Mouse (Mus musculus): ENCODE data around the gene Cnn2. TPM values are rescaled to one million over a fixed set of nuclear protein-coding genes. Genes with fewer than 3 reads are reported as not detected.
A peak's percentile ranks its signal among the peaks of the same experiment; 100 is the strongest.

The Cnn2 gene
- 642 and 721 TPM in 2 replicates for polyA plus RNA-seq (2011; ENCODE audit: insufficient read length, low read depth, missing spikeins)

- H3K4me1 ChIP-seq (ENCODE audit: control insufficient read depth, insufficient read depth, low read length) = 0 out of 2 replicates have a peak, but pooled peaks cover 2% of the 10 kb centered on the region
- peak within 1 kb of the TSS; percentile 71 for H3K4me3 ChIP-seq (ENCODE audit: insufficient read depth, low read length)
- peak within 1 kb of the TSS; percentile 99 for H3K27ac ChIP-seq (ENCODE audit: insufficient read depth, low read length)
- no peak for TF ChIP-seq CTCF (IDR thresholded peaks at IDR 0.05; ENCODE audit: borderline replicate concordance, insufficient read depth, low read length)
- TF ChIP-seq POLR2A (IDR thresholded peaks at IDR 0.05; ENCODE audit: low read depth, low read length) = peak; percentile 75
Observed at GRCm38 (mm10) chr10:79988506-79989271, at the start of gene Cnn2. Gene Cnn2, plus strand, starts transcription at chr10:79988584.

GRCm38 (mm10) chr10:79940749-79941148 lies 47.6 kb upstream of the Cnn2 start:
- TF ChIP-seq CTCF (IDR thresholded peaks at IDR 0.05; ENCODE audit: borderline replicate concordance, insufficient read depth, low read length) (no peak), POLR2A (IDR thresholded peaks at IDR 0.05; ENCODE audit: low read depth, low read length) (no peak)
- no peak overlapping the region for H3K4me3 ChIP-seq (ENCODE audit: insufficient read depth, low read length)
- H3K27ac ChIP-seq (ENCODE audit: insufficient read depth, low read length) = no peak overlapping the region
- peaks cover 8% of the 10 kb centered on the region; the same call in 1 of the 2 replicates for H3K4me1 ChIP-seq (ENCODE audit: control insufficient read depth, insufficient read depth, low read length)

DNA sequence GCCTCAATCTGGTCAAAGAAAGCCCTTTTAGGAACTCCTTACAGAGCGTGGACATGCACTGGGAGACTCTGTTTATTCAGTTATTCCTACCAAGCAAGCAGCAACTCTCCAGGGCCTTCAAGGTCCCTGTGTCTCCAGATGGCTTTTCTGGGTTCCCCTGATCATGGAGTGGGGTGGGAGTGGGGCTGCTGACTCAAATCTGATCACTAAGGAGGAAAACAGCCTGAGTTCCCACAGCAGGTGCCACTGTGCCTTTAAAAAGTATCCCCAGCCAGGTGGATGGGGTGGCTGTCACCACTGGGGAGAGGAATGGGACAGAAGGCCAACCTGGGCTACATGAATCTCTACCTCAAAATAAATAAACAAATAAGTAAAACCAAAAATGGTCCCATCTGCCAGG lies 45.4 kb upstream of the Cnn2 start:
- Histone ChIP-seq H3K4me3 (ENCODE audit: insufficient read depth, low read length) (no peak overlapping the region), H3K4me1 (ENCODE audit: control insufficient read depth, insufficient read depth, low read length) (peaks cover 5% of the 10 kb centered on the region; the same call in 1 of the 2 replicates)
- no peak for TF ChIP-seq CTCF (IDR thresholded peaks at IDR 0.05; ENCODE audit: borderline replicate concordance, insufficient read depth, low read length)
- TF ChIP-seq POLR2A (IDR thresholded peaks at IDR 0.05; ENCODE audit: low read depth, low read length) = no peak

DNA sequence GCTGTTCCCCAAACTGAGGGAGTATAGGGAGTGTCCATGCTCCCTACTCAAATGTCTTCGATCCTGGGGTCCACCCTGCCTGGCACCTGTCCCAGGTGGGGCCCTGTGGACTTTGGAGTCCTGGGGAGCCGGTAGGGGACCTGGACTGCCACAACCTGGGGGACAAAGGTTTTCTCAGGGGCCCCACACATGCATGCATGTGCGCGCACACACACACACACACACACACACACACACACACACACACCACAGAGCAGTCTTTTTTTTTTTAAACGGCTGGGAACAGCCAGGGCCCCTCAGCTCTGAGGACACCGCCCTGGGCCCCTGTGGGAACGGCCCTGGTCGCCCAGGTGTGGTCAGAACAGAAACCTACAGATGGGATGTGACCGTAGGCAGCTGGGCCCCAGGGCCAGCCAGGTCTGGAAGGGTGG lies 44.9 kb upstream of the Cnn2 start:
- no peak overlapping the region for H3K27ac ChIP-seq (ENCODE audit: insufficient read depth, low read length)
- TF ChIP-seq POLR2A (IDR thresholded peaks at IDR 0.05; ENCODE audit: low read depth, low read length) (no peak), CTCF (IDR thresholded peaks at IDR 0.05; ENCODE audit: borderline replicate concordance, insufficient read depth, low read length) (no peak)
- peaks cover 5% of the 10 kb centered on the region; the same call in 1 of the 2 replicates for H3K4me1 ChIP-seq (ENCODE audit: control insufficient read depth, insufficient read depth, low read length)
- H3K4me3 ChIP-seq (ENCODE audit: insufficient read depth, low read length) = no peak overlapping the region

More for the DNA sequence above, 45.4 kb upstream of the Cnn2 start:
- H3K27ac ChIP-seq (ENCODE audit: insufficient read depth, low read length) = no peak overlapping the region

DNA sequence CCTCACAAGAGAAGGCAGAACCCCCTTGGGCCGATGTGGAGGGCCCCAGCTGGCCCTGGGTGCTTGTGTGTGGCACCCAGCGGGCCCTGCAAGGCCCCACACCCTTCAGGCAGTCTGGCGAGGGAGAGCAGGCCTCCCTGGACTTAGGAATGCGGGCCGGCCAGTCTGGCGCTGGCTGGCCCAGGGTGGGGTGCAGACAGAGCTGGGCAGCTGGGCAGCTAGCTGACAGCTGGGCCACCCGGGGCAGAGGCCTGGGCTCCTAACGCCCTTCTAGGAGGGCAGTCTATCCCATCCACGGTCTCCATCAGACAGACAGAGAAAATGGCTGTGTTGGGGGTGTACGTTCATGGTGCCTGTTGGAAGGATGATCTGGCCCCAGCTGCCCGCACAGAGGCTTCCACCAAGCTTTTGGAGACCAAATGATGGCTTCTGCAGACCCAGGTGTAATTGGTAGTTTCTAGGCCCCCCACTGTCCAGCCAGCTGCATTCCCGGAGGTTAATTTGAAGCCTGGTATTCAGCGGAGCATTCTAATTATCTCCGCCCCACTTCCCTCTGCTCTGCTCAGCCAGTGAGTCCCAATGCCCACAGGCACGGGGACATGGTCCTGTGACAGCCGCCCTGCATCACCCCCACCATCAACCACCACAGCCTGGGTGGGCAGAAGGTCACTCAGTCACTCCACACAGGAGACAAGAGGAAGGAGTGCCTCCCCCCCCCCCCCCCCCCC lies 42.7 kb upstream of the Cnn2 start:
- H3K4me1 ChIP-seq (ENCODE audit: control insufficient read depth, insufficient read depth, low read length) = peaks cover 5% of the 10 kb centered on the region; the same call in 1 of the 2 replicates
- TF ChIP-seq CTCF (IDR thresholded peaks at IDR 0.05; ENCODE audit: borderline replicate concordance, insufficient read depth, low read length) (no peak), POLR2A (IDR thresholded peaks at IDR 0.05; ENCODE audit: low read depth, low read length) (no peak)
- no peak overlapping the region for H3K4me3 ChIP-seq (ENCODE audit: insufficient read depth, low read length)
- H3K27ac ChIP-seq (ENCODE audit: insufficient read depth, low read length) = no peak overlapping the region

GRCm38 (mm10) chr10:79946752-79947322 lies 41.5 kb upstream of the Cnn2 start:
- no peak for TF ChIP-seq CTCF (IDR thresholded peaks at IDR 0.05; ENCODE audit: borderline replicate concordance, insufficient read depth, low read length)
- TF ChIP-seq POLR2A (IDR thresholded peaks at IDR 0.05; ENCODE audit: low read depth, low read length) = no peak
- H3K4me1 ChIP-seq (ENCODE audit: control insufficient read depth, insufficient read depth, low read length) = peaks cover 5% of the 10 kb centered on the region; the same call in 1 of the 2 replicates
- no peak overlapping the region for H3K4me3 ChIP-seq (ENCODE audit: insufficient read depth, low read length)
- no peak overlapping the region for H3K27ac ChIP-seq (ENCODE audit: insufficient read depth, low read length)

- Histone ChIP-seq H3K4me1 (ENCODE audit: control insufficient read depth, insufficient read depth, low read length) (peaks cover 5% of the 10 kb centered on the region; the same call in 1 of the 2 replicates), H3K4me3 (ENCODE audit: insufficient read depth, low read length) (no peak overlapping the region), H3K27ac (ENCODE audit: insufficient read depth, low read length) (no peak overlapping the region)
- no peak for TF ChIP-seq POLR2A (IDR thresholded peaks at IDR 0.05; ENCODE audit: low read depth, low read length)
- no peak for TF ChIP-seq CTCF (IDR thresholded peaks at IDR 0.05; ENCODE audit: borderline replicate concordance, insufficient read depth, low read length)
Observed at GRCm38 (mm10) chr10:79947502-79947901, 40.9 kb upstream of the Cnn2 start.

DNA sequence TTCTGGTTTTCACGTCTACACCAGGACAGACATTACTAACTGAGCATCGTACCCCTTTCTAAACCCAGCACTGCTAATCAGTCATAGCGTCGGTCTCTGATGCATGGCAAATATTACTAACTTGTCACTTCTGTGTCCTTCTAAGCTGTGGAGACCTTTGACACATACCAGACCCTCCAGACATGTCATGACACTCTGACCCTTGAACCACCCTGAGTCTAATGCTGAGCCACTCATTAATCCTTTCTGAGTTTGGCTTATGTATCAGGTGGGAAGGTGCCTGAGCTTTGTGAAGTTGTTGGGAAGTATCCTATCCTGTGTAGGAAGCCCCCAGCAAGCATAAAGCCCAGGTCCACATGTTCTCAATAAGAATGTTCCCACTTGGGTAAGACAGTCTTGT lies 38.5 kb upstream of the Cnn2 start:
- TF ChIP-seq CTCF (IDR thresholded peaks at IDR 0.05; ENCODE audit: borderline replicate concordance, insufficient read depth, low read length) (no peak), POLR2A (IDR thresholded peaks at IDR 0.05; ENCODE audit: low read depth, low read length) (no peak)
- H3K27ac ChIP-seq (ENCODE audit: insufficient read depth, low read length) = no peak overlapping the region
- H3K4me3 ChIP-seq (ENCODE audit: insufficient read depth, low read length) = no peak overlapping the region
- H3K4me1 ChIP-seq (ENCODE audit: control insufficient read depth, insufficient read depth, low read length) = no peaks in the 10 kb centered on the region; the same call in 1 of the 2 replicates

DNA sequence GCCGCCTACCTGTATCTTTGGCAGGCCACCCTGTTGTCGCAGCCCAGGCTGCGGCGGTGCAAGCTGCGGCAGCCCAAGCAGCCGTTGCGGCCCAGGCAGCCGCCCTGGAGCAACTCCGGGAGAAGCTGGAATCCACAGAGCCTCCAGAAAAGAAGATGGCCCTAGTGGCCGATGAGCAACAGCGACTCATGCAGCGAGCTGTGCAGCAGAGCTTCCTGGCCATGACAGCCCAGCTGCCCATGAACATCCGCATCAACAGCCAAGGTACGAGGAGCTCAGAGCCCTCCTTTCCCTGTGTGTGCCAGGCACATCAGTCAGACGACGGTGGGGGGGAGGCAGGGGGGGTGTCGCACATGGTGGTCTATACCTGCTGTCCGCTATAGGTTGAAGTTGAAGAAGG lies 37.7 kb upstream of the Cnn2 start:
- Histone ChIP-seq H3K4me3 (ENCODE audit: insufficient read depth, low read length) (no peak overlapping the region), H3K27ac (ENCODE audit: insufficient read depth, low read length) (no peak overlapping the region), H3K4me1 (ENCODE audit: control insufficient read depth, insufficient read depth, low read length) (no peaks in the 10 kb centered on the region; the same call in 1 of the 2 replicates)
- TF ChIP-seq CTCF (IDR thresholded peaks at IDR 0.05; ENCODE audit: borderline replicate concordance, insufficient read depth, low read length) (no peak), POLR2A (IDR thresholded peaks at IDR 0.05; ENCODE audit: low read depth, low read length) (no peak)

All from embryonic fibroblast, embryonic 13.5 days (primary cell).